ENCODE assay signal across 11 mouse cellular contexts in genomic region chr7:84594917-84595303, GRCm38 (mm10). TPM values are rescaled to one million over a fixed set of nuclear protein-coding genes. Genes with fewer than 3 reads are reported as not detected.
DNase-seq lines count a peak whose midpoint lies in the region; ATAC-seq and TF ChIP-seq lines count a peak whose summit lies in the region.
"Had no signal": no experiment of that assay in that cellular context is flagged by ENCODE, and none has a peak within 500 bp of the region (broad histone marks: within the 10 kb centered on the region; RNA-seq: fewer than 3 reads in every experiment).

No protein-coding gene starts in this region.

- H3K27ac ChIP-seq in hindbrain, embryonic 14.5 days = no peak overlapping the region
- no peak overlapping the region for H3K27ac ChIP-seq in hindbrain, embryonic 13.5 days
- H3K27ac ChIP-seq in CH12.LX (ENCODE audit: insufficient read depth, low read depth) = peak overlapping the region; percentile 98
- H3K27ac ChIP-seq in liver, embryonic 13.5 days = peak overlapping the region; percentile 36; the same call in 1 of the 2 replicates
- H3K27ac ChIP-seq: heart, embryonic 13.5 days; macrophage had no signal

- dilution Hi-C loops in CH12.LX (cut with MboI; ENCODE audit: extremely low pct_ligation_motif_present, extremely low pct_unique_long_range_greater_than_20kb, low sequenced_read_pairs) = no loop called here

- H3K27me3 ChIP-seq in hindbrain, embryonic 14.5 days (ENCODE audit: control insufficient read depth, insufficient read depth, low read length) = no peaks in the 10 kb centered on the region
- no peaks in the 10 kb centered on the region for H3K27me3 ChIP-seq in hindbrain, embryonic 13.5 days
- no peaks in the 10 kb centered on the region for H3K27me3 ChIP-seq in CH12.LX (replicated peaks)
- no peaks in the 10 kb centered on the region for H3K27me3 ChIP-seq in liver, embryonic 13.5 days
- H3K27me3 ChIP-seq: heart, embryonic 13.5 days had no signal

- peak; percentile 13; the same call in 1 of the 2 replicates for ATAC-seq in hindbrain, embryonic 14.5 days (ENCODE audit: low FRiP score)
- ATAC-seq in hindbrain, embryonic 13.5 days (ENCODE audit: low FRiP score) = no peak
- peak; percentile 23; the same call in 1 of the 2 replicates for ATAC-seq in erythroid progenitor cell, adult 5-6 weeks (replicated peaks; ENCODE audit: low FRiP score, poor library complexity, severe bottlenecking)
- ATAC-seq in liver, embryonic 13.5 days (ENCODE audit: low read depth) = 0 out of 2 replicates have a peak, but pooled peaks have one; percentile 2

- no peak for DNase-seq in hindbrain, embryonic 14.5 days (ENCODE audit: low spot score)
- DNase-seq in CH12.LX (ENCODE audit: extremely low read depth) = peak; percentile 69
- DNase-seq in liver, embryonic 13.5 days = no peak
- no peak for DNase-seq in yolk sac, embryonic 10.5 days (ENCODE audit: low spot score)
- no peak for DNase-seq in thymus, postnatal 25 days
- no peak for DNase-seq in spleen, postnatal 14 days (ENCODE audit: low spot score in 2 of 2)
- DNase-seq: gastrocnemius, postnatal 14 days had no signal

- H3K4me2 ChIP-seq in hindbrain, embryonic 14.5 days (replicated peaks) = no peak overlapping the region
- no peak overlapping the region for H3K4me2 ChIP-seq in hindbrain, embryonic 13.5 days
- peak overlapping the region; percentile 30; the same call in 1 of the 2 replicates for H3K4me2 ChIP-seq in CH12.LX (ENCODE audit: insufficient read depth, low read depth, poor library complexity, severe bottlenecking)
- 0 out of 2 replicates have a peak overlapping the region, but pooled peaks have one; percentile 5 for H3K4me2 ChIP-seq in liver, embryonic 13.5 days

- no peak for TF ChIP-seq CTCF in CH12.LX (conservative IDR thresholded peaks at IDR 0.05 in 1 of 2, IDR thresholded peaks at IDR 0.05 in 1 of 2; ENCODE audit: low read depth in 2 of 2, low read length in 2 of 2)

- no peak overlapping the region for H3K4me3 ChIP-seq in hindbrain, embryonic 14.5 days (replicated peaks; ENCODE audit: low read length)
- H3K4me3 ChIP-seq in hindbrain, embryonic 13.5 days = no peak overlapping the region
- H3K4me3 ChIP-seq in CH12.LX (replicated peaks in 1 of 3; ENCODE audit: low read depth in 2 of 3, low read length in 2 of 3, poor library complexity in 1 of 3) = peak overlapping the region in 2 of 3 experiments; percentile 5 to 14
- H3K4me3 ChIP-seq in liver, embryonic 13.5 days (replicated peaks) = no peak overlapping the region
- H3K4me3 ChIP-seq: heart, embryonic 13.5 days had no signal

- in situ Hi-C loops in CH12.LX (cut with MboI; ENCODE audit: low pct_ligation_motif_present, low pct_unique_long_range_greater_than_20kb, low sequenced_read_pairs) = loop anchor here (5.0 to 10.0 kb wide), 2 partner anchors 152 to 180 kb away; no protein-coding TSS in a partner anchor

- no peaks in the 10 kb centered on the region for H3K36me3 ChIP-seq in hindbrain, embryonic 14.5 days (replicated peaks; ENCODE audit: control insufficient read depth, insufficient read depth)
- H3K36me3 ChIP-seq in hindbrain, embryonic 13.5 days = no peaks in the 10 kb centered on the region
- peaks cover 35 to 75% of the 10 kb centered on the region in 2 experiments for H3K36me3 ChIP-seq in CH12.LX (replicated peaks in 1 of 2; ENCODE audit: control insufficient read depth in 1 of 2, insufficient read depth in 1 of 2, low read length in 1 of 2)
- H3K36me3 ChIP-seq in liver, embryonic 13.5 days = no peaks in the 10 kb centered on the region
- H3K36me3 ChIP-seq: heart, embryonic 13.5 days had no signal

- no peaks in the 10 kb centered on the region for H3K9me3 ChIP-seq in hindbrain, embryonic 14.5 days (ENCODE audit: control insufficient read depth, low read length)
- H3K9me3 ChIP-seq in hindbrain, embryonic 13.5 days = no peaks in the 10 kb centered on the region
- no peaks in the 10 kb centered on the region for H3K9me3 ChIP-seq in CH12.LX (replicated peaks; ENCODE audit: low read length)
- no peaks in the 10 kb centered on the region for H3K9me3 ChIP-seq in liver, embryonic 13.5 days (replicated peaks)
- H3K9me3 ChIP-seq: heart, embryonic 13.5 days had no signal

- no peaks in the 10 kb centered on the region for H3K4me1 ChIP-seq in hindbrain, embryonic 14.5 days (replicated peaks; ENCODE audit: control insufficient read depth, insufficient read depth, low read length)
- no peaks in the 10 kb centered on the region for H3K4me1 ChIP-seq in hindbrain, embryonic 13.5 days (replicated peaks)
- H3K4me1 ChIP-seq in CH12.LX (ENCODE audit: control insufficient read depth in 1 of 2, insufficient read depth in 2 of 2) = peaks cover 61 to 97% of the 10 kb centered on the region in 2 experiments
- peaks cover 14% of the 10 kb centered on the region for H3K4me1 ChIP-seq in liver, embryonic 13.5 days (replicated peaks)
- H3K4me1 ChIP-seq: heart, embryonic 13.5 days had no signal

- no peak for TF ChIP-seq RAD21 in CH12.LX (IDR thresholded peaks at IDR 0.05; ENCODE audit: low read depth, low read length)

- peak; percentile 53; the same call in 1 of the 2 replicates for TF ChIP-seq EP300 in CH12.LX (IDR thresholded peaks at IDR 0.05; ENCODE audit: low read length)

- no peaks in the 10 kb centered on the region; the same call in 1 of the 2 replicates for H3K79me2 ChIP-seq in CH12.LX (replicated peaks; ENCODE audit: control insufficient read depth, extremely low read depth, insufficient read depth, poor library complexity, severe bottlenecking)

- TF ChIP-seq POLR2A in CH12.LX (IDR thresholded peaks at IDR 0.05; ENCODE audit: low read depth, low read length) = 0 out of 2 replicates have a peak, but pooled peaks have one; percentile 29

- no peak overlapping the region for H3K9ac ChIP-seq in hindbrain, embryonic 14.5 days
- H3K9ac ChIP-seq in hindbrain, embryonic 13.5 days = no peak overlapping the region
- H3K9ac ChIP-seq in CH12.LX (ENCODE audit: insufficient read depth, low read depth) = peak overlapping the region; percentile 54; the same call in 1 of the 2 replicates
- H3K9ac ChIP-seq in liver, embryonic 13.5 days = no peak overlapping the region
- H3K9ac ChIP-seq: heart, embryonic 13.5 days had no signal

TF ChIP-seq in CH12.LX, 34 proteins besides CTCF, POLR2A, EP300 and RAD21:
- TF ChIP-seq ELF1 (IDR thresholded peaks at IDR 0.05; ENCODE audit: low read depth, low read length) = no peak
- no peak for TF ChIP-seq HCFC1 (IDR thresholded peaks at IDR 0.05; ENCODE audit: low read depth, low read length)
- TF ChIP-seq MXI1 (IDR thresholded peaks at IDR 0.05; ENCODE audit: low read depth, low read length) = no peak
- no peak for TF ChIP-seq TCF12 (IDR thresholded peaks at IDR 0.05; ENCODE audit: low read depth, low read length)
- TF ChIP-seq UBTF (IDR thresholded peaks at IDR 0.05; ENCODE audit: low read depth, low read length) = no peak
- TF ChIP-seq IRF4 (IDR thresholded peaks at IDR 0.05; ENCODE audit: low read depth, low read length) = peak; percentile 77
- TF ChIP-seq MAX (IDR thresholded peaks at IDR 0.05; ENCODE audit: low read length) = no peak
- TF ChIP-seq ZNF384 (IDR thresholded peaks at IDR 0.05; ENCODE audit: low read depth, low read length) = no peak
- 0 out of 2 replicates have a peak, but pooled peaks have one; percentile 5 for TF ChIP-seq ETS1 (conservative IDR thresholded peaks at IDR 0.05; ENCODE audit: low read depth, low read length)

RNA-seq across cellular contexts. Expression of gene Fah, which starts 11.6 kb away (rescaled TPM):
- polyA plus RNA-seq in hindbrain, embryonic 14.5 days (2014; fragmentation: Nextera tagmentation; extraction: Ambion mirVana) = 9.9 and 10.5 TPM in 2 replicates
- 5.3 and 6.7 TPM in 2 replicates for polyA plus RNA-seq in hindbrain, embryonic 13.5 days (2015; fragmentation: Nextera tagmentation; extraction: Ambion mirVana)
- total RNA-seq in CH12.LX (2012; rRNA removed) (167 and 170 TPM in 2 replicates), CH12.LX (2014; rRNA removed) (128 and 131 TPM in 2 replicates)
- 184 and 203 TPM in 2 replicates for polyA plus RNA-seq in CH12.LX (2012; ENCODE audit: insufficient read length, low read depth)
- total RNA-seq in erythroid progenitor cell, adult 5-6 weeks (2015; ENCODE audit: low replicate concordance) = 1.7 TPM in 1 of 2 replicates, not detected in the other
- 0.13 TPM in 1 of 2 replicates, not detected in the other for total RNA-seq in erythroid progenitor cell, adult 5-6 weeks (2017; ENCODE audit: low replicate concordance)
- polyA plus RNA-seq in liver, embryonic 13.5 days (2015; fragmentation: Nextera tagmentation; extraction: Ambion mirVana) = 23.3 and 25.4 TPM in 2 replicates

Comparison
In these comparisons a context has a peak if more than half of its experiments do, and no peak if none do; other contexts are left out.
1. H3K27ac ChIP-seq: peak in CH12.LX (single experiment) and liver, embryonic 13.5 days (single experiment); none in hindbrain, embryonic 14.5 days (single experiment) and hindbrain, embryonic 13.5 days (single experiment).
2. H3K4me2 ChIP-seq: peak in CH12.LX (single experiment) and liver, embryonic 13.5 days (single experiment); none in hindbrain, embryonic 14.5 days (single experiment) and hindbrain, embryonic 13.5 days (single experiment).
3. H3K4me3 ChIP-seq: peak in CH12.LX (2 of 3); none in hindbrain, embryonic 14.5 days (single experiment), hindbrain, embryonic 13.5 days (single experiment) and liver, embryonic 13.5 days (single experiment).